Mouse (Mus musculus): Measurements from ENCODE around the gene Actn4. TPM values are rescaled to one million over a fixed set of nuclear protein-coding genes. Genes with fewer than 3 reads are reported as not detected.

The Actn4 gene
- polyA plus RNA-seq, 1 experiment from 2014 or later, result 140 TPM

DNA sequence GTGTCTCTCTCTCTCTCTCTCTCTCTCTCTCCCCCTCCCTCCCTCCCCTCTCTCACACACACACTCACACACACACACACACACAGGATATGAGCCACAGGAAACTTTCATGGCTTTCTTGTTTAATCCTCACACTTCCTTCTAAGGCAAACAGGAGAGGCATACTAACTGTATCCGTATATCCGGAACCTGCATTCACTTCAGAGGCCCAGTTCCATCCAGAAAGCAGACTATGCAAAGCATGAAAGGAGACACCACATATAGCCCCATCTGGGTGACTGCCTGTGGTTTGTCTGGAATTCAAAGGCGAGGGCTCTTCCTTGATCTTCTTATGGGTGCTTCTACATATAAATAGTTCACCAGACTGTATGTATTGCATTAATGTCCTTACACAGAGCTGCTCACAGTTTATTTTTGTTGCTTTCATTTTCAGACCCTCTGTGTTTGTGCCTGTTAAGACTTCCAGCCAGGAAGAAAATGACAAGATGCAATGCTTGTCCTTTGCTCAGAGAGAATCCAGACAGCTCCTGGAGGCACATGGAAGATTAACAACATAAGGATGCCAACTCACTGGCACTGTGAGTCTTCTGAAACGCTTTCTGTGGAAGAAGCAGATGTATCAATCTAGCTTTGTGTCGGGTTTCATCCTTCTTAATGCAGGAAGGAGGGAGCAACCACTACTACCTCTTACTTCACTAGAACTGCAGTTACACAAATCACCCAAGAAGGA is 18.5 kb downstream of the Actn4 start:
- Histone ChIP-seq H3K9me3 (no peaks in the 10 kb centered on the region), H3K36me3 (replicated peaks) (no peaks in the 10 kb centered on the region), H3K4me2 (no peak overlapping the region), H3K27me3 (replicated peaks) (no peaks in the 10 kb centered on the region), H3K9ac (no peak overlapping the region), H3K4me1 (peaks cover 14% of the 10 kb centered on the region), H3K27ac (0 out of 2 replicates have a peak overlapping the region, but pooled peaks have one; percentile 6), H3K4me3 (no peak overlapping the region)
- no peak for ATAC-seq (replicated peaks)
- 74% methylated on average over 5 of the region's 5 CpGs for WGBS

GRCm38 (mm10) chr7:28941542-28941941 is 20.6 kb downstream of the Actn4 start:
- Histone ChIP-seq H3K4me1 (peaks cover 20% of the 10 kb centered on the region), H3K4me2 (no peak overlapping the region), H3K9me3 (no peaks in the 10 kb centered on the region), H3K36me3 (replicated peaks) (no peaks in the 10 kb centered on the region), H3K4me3 (no peak overlapping the region), H3K9ac (no peak overlapping the region), H3K27ac (peak overlapping the region; percentile 47; the same call in 1 of the 2 replicates), H3K27me3 (replicated peaks) (no peaks in the 10 kb centered on the region)
- ATAC-seq (replicated peaks), result no peak
- 79% methylated on average over 4 of the region's 4 CpGs for WGBS

DNA sequence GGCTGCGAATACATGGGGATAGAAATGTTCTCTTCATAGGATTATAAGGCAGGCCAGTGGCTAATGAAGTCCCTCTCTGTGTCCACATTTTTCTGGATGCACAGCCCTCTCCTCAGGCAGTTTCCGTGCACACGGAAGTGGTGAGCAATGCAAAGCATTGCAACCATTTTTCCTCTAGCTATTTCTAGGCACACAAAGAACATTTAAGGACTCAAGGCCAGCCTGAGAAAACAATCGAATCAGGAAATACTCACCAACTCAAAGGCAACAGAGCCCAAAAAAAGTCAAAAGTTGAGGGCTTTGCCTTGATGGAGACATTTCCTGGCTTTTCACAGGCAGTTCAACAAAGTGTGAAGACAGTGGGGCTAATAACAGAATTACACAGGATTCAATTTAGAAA is 21.0 kb downstream of the Actn4 start:
- ATAC-seq (replicated peaks), result no peak
- Histone ChIP-seq H3K4me2 (no peak overlapping the region), H3K9me3 (no peaks in the 10 kb centered on the region), H3K36me3 (replicated peaks) (no peaks in the 10 kb centered on the region), H3K4me3 (no peak overlapping the region), H3K9ac (no peak overlapping the region), H3K27me3 (replicated peaks) (no peaks in the 10 kb centered on the region), H3K4me1 (peaks cover 16% of the 10 kb centered on the region), H3K27ac (no peak overlapping the region)
- 85% methylated on average over 4 of the region's 4 CpGs for WGBS

GRCm38 (mm10) chr7:28939418-28940183 is 22.5 kb downstream of the Actn4 start:
- WGBS, result 94% methylated on average over 7 of the region's 7 CpGs
- H3K27me3 ChIP-seq (replicated peaks), result no peaks in the 10 kb centered on the region
- peaks cover 8% of the 10 kb centered on the region; the same call in 1 of the 2 replicates for H3K4me1 ChIP-seq
- no peaks in the 10 kb centered on the region for H3K36me3 ChIP-seq (replicated peaks)
- no peak overlapping the region for H3K27ac ChIP-seq
- no peak overlapping the region for H3K4me3 ChIP-seq
- ATAC-seq (replicated peaks), result no peak
- no peaks in the 10 kb centered on the region for H3K9me3 ChIP-seq
- no peak overlapping the region for H3K9ac ChIP-seq
- no peak overlapping the region for H3K4me2 ChIP-seq

GRCm38 (mm10) chr7:28938654-28939053 is 23.5 kb downstream of the Actn4 start:
- Histone ChIP-seq H3K27me3 (replicated peaks) (no peaks in the 10 kb centered on the region), H3K27ac (no peak overlapping the region), H3K36me3 (replicated peaks) (no peaks in the 10 kb centered on the region), H3K4me1 (peaks cover 8% of the 10 kb centered on the region; the same call in 1 of the 2 replicates), H3K9me3 (no peaks in the 10 kb centered on the region), H3K4me2 (no peak overlapping the region), H3K9ac (no peak overlapping the region), H3K4me3 (no peak overlapping the region)
- WGBS, result 44% methylated on average over 4 of the region's 4 CpGs
- ATAC-seq (replicated peaks), result no peak

DNA sequence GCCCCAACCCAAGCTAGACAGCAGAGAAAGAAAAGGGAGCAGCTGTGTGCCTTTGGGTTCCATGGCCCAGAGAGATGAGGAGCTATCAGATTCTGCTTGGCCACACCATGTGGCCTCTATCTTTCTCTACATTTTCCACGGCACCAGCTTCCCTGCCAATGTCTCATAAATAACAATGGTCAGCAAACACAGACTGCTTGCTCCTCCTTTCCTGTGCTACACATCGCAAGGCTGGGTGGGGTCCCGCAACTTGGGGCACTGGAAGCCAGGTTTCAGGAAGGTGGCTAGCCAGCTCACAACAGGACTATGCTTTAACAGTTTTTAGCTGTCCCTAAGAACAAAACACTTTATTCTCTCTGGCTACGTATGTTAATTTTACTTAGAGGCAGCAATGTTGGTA is 25.4 kb downstream of the Actn4 start:
- Histone ChIP-seq H3K9me3 (no peaks in the 10 kb centered on the region), H3K27ac (no peak overlapping the region), H3K4me3 (no peak overlapping the region), H3K4me2 (no peak overlapping the region), H3K4me1 (peaks cover 8% of the 10 kb centered on the region; the same call in 1 of the 2 replicates), H3K9ac (no peak overlapping the region), H3K36me3 (replicated peaks) (no peaks in the 10 kb centered on the region), H3K27me3 (replicated peaks) (no peaks in the 10 kb centered on the region)
- 59% methylated on average over 4 of the region's 4 CpGs for WGBS
- no peak for ATAC-seq (replicated peaks)

GRCm38 (mm10) chr7:28933825-28934224 is 28.3 kb downstream of the Actn4 start:
- H3K9me3 ChIP-seq, result no peaks in the 10 kb centered on the region
- H3K27ac ChIP-seq, result no peak overlapping the region
- WGBS, result 98% methylated on average over 2 of the region's 2 CpGs
- H3K36me3 ChIP-seq (replicated peaks), result no peaks in the 10 kb centered on the region
- peaks cover 8% of the 10 kb centered on the region; the same call in 1 of the 2 replicates for H3K4me1 ChIP-seq
- no peaks in the 10 kb centered on the region for H3K27me3 ChIP-seq (replicated peaks)
- no peak overlapping the region for H3K4me2 ChIP-seq
- no peak for ATAC-seq (replicated peaks)
- no peak overlapping the region for H3K9ac ChIP-seq
- no peak overlapping the region for H3K4me3 ChIP-seq

DNA sequence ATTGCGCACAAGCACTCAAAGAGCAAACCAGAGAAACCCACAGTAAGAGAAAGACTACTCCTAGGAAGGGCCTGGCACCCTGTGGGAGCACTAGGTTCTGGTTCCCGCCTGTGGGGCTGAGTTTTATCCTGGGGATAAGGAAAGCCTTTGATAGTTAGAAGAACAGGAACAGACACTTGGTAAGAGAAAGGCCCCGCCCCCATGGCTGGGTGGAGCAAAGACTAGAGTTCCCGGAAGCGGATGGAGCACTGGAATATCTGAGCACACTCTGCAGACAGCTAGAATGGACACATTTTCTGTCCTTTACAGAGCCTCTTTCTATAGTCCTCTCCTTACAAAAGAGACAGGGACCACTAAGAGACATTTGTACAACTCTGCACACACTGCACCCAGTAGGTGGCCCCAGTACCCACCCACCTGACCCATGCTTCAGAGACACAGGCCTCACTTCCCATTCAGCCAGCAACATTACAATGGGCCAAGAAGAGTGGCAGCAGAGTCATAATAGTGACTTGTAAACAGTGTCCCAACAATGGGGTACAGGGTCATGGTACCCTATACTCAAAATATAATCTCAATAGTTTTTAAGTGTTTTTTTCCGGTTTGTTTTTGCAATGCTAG is 29.6 kb downstream of the Actn4 start:
- no peak overlapping the region for H3K27ac ChIP-seq
- H3K36me3 ChIP-seq (replicated peaks), result no peaks in the 10 kb centered on the region
- no peak overlapping the region for H3K9ac ChIP-seq
- H3K27me3 ChIP-seq (replicated peaks), result no peaks in the 10 kb centered on the region
- H3K4me1 ChIP-seq, result peaks cover 6% of the 10 kb centered on the region; the same call in 1 of the 2 replicates
- WGBS, result 82% methylated on average over 6 of the region's 6 CpGs
- ATAC-seq (replicated peaks), result no peak
- H3K9me3 ChIP-seq, result no peaks in the 10 kb centered on the region
- no peak overlapping the region for H3K4me3 ChIP-seq
- no peak overlapping the region for H3K4me2 ChIP-seq

GRCm38 (mm10) chr7:28931695-28932039 is 30.5 kb downstream of the Actn4 start:
- H3K36me3 ChIP-seq (replicated peaks), result no peaks in the 10 kb centered on the region
- no peaks in the 10 kb centered on the region for H3K9me3 ChIP-seq
- H3K27me3 ChIP-seq (replicated peaks), result no peaks in the 10 kb centered on the region
- no peak overlapping the region for H3K9ac ChIP-seq
- WGBS, result 89% methylated on average over 4 of the region's 4 CpGs
- H3K4me3 ChIP-seq, result no peak overlapping the region
- no peak for ATAC-seq (replicated peaks)
- H3K27ac ChIP-seq, result no peak overlapping the region
- no peak overlapping the region for H3K4me2 ChIP-seq
- H3K4me1 ChIP-seq, result peaks cover 2% of the 10 kb centered on the region; the same call in 1 of the 2 replicates

DNA sequence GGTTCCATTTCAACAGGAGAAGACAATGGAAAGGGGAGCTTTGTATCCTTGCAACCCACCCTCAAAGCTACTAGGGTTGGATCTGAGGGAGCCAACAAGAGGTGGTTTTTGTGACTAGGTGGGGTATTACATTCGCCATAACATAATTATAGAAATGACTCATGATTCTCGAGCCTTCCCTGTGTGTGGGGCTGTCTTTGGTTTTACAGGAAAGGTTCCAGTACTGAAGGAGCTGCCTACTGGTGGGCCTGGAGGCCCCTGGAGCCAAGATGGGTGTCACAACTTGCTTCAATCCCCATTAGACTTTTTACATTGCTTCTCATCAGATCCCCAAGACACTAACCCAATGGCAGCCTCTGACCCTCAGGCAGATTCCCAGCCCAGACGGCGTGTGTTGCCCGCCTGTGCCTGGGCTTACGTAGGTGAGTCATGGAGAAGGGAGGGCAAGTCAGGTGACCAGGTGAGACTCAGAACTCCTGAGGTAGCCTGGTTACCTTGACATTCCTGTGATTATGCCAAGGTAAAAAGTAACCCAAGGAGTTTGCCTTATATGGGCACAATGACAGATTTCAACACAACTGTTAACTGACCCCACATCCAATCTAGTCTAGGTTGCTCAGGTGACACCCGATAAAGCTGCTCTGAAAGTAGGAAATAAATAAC is 31.0 kb downstream of the Actn4 start:
- Histone ChIP-seq H3K36me3 (replicated peaks) (no peaks in the 10 kb centered on the region), H3K9me3 (no peaks in the 10 kb centered on the region), H3K4me1 (no peaks in the 10 kb centered on the region), H3K9ac (no peak overlapping the region), H3K27me3 (replicated peaks) (no peaks in the 10 kb centered on the region), H3K27ac (no peak overlapping the region), H3K4me2 (no peak overlapping the region), H3K4me3 (no peak overlapping the region)
- no peak for ATAC-seq (replicated peaks)
- WGBS, result 93% methylated on average over 7 of the region's 7 CpGs

GRCm38 (mm10) chr7:28930320-28931031 is 31.7 kb downstream of the Actn4 start:
- Histone ChIP-seq H3K9me3 (no peaks in the 10 kb centered on the region), H3K9ac (no peak overlapping the region), H3K4me1 (peaks cover 6% of the 10 kb centered on the region; the same call in 1 of the 2 replicates), H3K36me3 (replicated peaks) (no peaks in the 10 kb centered on the region), H3K27me3 (replicated peaks) (no peaks in the 10 kb centered on the region), H3K4me3 (no peak overlapping the region), H3K4me2 (no peak overlapping the region), H3K27ac (no peak overlapping the region)
- no peak for ATAC-seq (replicated peaks)
- 67% methylated on average over 5 of the region's 5 CpGs for WGBS
